Mouse (Mus musculus) gastrocnemius, adult 18-20 months (tissue): ENCODE measurements around the gene Hnrnpf. TPM values are rescaled to one million over a fixed set of nuclear protein-coding genes. Genes with fewer than 3 reads are reported as not detected.

Experiments used
- DNase-seq: peaks from one replicate; pipeline ENCODE4 v3.0.0; 2021; ENCODE audit warnings: low spot score
- total RNA-seq, 2 experiments: library from RNA; stranded (reverse); gene quantifications; 2 replicates each; pipeline ENCODE4 v1.2.3; 2021

The Hnrnpf gene
- total RNA-seq, 2 experiments from 2014 or later, result 83.2 to 106 TPM

DNA sequence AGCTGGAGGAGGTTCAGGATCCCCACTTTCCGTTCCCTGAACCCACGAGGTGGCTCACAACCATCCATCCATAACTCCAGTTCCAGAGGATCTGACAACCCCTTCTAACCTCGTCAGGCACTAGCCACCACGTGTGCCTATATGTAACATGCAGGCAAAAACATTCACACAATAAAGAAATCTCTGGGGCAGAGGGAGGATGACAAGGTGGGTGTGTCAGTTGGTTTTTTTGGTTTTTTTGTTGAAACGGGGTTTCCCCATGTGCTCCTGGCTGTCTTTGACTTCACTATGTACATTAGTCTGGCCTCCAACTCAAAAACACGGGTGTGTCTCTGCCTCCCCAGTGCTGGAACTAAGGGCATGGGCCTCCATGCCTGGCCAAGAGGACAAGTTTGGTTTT is 9.9 kb upstream of the Hnrnpf start:
- no peak for DNase-seq

DNA sequence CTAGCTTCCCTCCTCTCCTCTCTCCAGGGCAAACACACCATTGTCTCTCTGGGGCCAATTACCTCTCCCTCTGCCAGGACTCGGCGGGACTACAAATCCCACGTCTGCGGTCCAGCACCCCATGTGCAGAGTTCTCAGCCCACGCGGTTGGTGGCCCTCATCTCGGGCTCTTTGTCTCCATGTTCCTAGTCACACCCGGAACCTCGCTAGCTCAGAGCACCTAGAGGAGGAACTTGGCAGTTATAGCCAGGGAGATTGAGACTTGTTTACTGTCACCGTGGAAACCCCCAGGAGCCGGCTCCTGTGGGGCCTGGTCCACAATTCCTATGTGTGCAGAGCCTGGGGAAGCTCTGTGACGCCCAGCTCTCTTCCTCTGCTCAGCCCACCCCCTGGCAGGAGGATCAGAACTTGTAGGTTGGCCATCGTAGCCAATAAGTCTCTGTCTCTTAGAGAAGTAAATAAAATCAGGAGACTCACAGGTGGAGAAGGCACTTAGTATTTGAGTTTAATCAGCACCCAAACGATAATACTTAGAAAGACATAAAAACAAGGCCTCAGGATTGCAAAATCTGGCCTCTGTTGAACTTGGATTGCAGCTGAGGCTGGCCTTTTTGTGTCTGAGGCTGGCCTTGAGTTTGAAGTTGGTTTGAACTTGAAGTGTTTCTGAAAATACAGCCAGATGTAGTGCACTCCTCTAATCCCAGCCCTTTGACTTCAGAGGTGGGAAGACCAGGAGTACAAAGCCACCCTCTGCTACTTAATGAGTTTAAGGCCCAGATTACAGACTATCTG is 8.6 kb upstream of the Hnrnpf start:
- DNase-seq, result no peak

DNA sequence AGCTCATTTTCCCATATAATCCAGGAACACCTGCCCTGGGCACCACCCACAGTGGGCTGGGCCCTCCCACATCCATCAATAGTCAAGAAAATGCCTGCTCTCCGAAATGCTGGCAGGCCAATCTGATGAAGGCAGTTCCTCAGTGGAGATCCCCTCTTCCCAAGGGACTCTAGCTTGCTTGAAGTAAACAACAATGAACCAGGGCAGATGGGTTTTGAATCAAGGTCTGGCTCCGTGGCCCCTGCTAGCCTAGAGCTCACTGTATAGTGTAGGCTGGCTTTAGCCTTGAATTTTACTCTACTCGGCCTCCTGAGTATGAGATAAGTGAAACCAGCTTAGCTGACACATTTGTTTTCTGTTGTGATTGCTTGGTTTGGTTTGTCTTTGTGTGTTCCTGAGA is 7.7 kb upstream of the Hnrnpf start:
- no peak for DNase-seq

DNA sequence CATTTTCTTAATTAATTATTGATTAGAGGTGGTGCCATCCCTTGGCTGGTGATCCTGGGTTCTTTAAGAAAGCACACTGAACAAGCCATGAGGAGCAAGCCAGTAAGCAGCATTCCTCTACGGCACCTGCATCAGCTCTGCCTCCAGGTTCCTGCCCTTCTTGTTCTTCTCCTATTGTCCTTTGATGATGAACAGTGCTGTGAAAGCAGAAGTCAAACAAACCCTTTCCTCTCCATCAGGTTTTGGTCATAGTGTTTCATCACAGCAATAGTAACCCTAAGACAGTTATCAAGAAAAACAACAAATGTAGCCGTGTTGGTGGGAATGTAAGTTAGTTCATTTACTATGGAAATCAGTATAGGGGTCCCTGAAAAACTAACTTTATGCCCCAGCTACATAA is 6.7 kb upstream of the Hnrnpf start:
- no peak for DNase-seq

DNA sequence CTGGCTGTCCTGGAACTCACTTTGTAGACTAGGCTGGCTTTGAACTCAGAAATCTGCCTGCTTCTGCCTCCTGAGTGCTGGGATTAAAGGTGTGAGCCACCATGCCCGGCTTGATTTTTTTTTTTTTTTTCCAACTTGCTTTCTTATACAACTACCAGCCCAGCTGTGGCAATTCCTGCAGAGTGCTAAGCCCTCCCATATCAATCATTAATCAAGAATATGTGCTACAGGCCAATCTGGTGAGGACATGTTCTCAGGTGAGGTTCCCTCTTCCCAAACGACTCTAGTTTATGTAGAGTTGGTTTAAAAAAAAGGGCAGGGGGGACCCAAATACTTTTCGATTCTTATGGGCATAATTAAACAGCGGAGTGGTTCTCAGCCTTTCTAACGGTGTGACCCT is 2.3 kb upstream of the Hnrnpf start:
- DNase-seq, result no peak

DNA sequence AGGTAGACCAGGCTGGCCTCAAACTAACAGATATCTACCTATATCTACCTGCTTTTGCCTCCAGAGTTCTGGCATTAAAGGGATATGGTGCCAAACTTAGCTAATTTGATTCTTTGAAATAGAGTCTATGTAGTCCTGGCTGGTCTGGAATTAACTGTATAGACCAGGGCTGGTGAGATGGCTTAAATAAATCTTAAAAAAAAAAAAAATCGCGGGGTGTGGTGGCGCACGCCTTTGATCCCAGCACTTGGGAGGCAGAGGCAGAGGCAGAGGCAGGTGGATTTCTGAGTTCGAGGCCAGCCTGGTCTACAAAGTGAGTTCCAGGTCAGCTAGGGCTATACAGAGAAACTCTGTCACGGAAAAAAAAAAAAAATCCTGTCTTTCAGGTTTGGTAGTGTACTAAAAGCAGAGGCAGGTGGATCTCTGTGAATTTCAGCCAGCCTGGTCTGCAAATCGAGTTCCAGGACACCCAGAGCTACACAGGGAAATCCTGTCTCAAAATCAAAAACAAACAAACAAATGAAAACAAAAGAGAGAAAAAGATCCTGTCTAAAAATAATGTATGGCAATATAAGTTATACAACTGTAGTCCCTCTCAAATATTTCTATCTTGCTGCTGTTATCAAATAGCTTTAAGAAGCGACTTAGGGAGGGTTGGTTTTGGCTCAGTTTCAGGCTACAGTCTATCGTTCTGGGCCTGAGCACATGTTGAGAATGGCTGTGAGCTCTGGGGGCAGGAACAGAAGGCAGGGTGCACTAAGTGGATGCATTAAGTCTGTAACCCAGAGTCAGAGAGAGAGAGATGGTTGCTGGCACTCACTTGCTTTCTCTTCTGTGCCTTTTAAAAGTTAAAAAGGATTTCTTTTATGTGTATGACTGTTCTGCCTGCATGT is 1.6 kb downstream of the Hnrnpf start:
- DNase-seq, result no peak

DNA sequence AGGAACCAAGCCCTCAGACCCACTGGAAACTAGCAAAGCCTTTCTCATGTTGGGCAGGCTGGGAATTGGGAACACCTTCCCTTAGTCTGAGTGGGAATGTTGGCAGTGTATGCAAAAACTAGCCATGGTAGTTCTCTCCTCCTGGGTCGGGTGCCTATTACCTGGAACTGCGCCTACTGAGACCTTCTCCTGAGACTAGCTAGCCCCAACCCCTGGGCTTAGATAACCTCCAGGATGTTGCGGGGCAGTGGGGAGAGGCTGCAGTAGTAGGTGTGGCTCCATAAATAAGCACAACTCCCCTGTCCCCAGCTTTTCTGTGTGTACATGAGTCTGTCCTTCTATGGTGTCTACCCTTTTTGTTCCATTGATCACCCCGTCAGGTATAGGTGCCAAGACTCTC is 2.4 kb downstream of the Hnrnpf start:
- no peak for DNase-seq

DNA sequence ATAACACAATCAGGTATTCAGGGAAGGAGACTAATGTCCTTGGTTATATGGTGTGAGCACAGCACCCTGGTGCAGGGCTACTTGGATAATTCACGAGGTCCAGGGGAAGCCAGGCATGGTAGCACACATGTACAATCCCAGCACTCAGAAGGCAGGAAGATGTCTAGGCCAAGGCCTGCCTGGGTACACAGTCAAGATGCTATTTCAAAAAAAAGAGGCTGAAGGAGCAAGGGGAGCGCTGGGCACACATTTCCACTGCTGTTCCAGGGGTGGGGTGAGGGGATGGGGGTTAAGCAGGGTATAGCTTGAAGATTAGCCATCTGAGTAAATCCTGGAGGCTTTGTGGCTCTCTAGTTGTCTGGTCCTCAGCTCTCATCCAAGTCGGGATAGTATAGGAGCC is 3.7 kb downstream of the Hnrnpf start:
- DNase-seq, result no peak

DNA sequence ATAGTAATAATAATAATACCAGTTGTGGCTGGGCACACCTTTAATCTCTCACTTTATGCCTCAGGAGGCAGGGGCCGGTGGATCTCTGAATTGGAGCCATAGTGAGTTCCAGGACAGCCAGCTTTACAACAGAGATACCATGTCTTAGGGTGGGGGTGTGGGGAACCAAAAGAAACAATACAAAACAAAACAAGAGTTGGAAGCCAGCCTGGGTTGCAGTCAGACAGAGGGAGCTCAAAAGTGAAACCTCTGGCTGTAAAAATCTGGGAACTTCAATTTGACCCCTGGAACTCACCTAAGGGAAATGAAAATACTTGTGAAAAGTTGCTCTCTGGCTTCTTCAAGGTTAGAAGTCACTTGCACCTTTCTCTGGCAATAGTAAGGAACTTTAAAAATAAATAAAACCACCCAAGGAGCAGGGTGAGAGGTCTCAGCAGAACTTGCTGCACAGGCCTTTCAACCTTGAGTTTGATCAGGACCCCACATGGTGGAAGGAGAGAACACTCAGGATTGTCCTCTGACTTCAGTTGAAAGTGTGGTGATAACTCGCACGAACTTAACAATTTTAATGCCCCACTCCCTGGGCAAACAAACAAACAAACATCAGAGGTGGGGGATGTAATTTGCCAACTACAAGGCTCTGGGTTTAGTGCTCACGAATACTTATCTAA is 5.3 kb downstream of the Hnrnpf start:
- DNase-seq, result no peak

DNA sequence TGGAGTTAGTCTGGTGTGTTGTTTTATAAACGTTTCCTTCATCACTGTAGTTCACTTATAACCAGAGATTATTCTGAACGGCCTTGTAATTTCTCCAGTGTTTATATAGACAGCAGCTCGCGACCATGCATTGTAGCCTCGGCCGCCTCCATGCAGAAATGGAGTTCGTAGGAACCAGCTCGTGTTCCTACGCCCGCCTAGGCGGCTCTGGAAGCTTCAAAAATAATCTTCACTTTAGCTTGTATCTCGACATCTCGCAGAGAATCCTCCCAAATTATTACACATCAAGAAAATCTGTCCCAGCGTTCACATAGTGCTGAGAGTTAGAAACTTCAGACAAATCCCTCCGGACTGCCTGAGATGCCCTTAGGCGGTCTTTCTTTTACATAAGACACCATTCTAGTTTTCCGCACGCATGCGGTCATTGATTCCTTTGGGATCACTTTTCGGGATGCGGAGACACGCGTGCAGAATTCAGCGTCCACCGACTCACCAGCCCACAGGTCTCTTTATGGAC is 5.9 kb downstream of the Hnrnpf start:
- DNase-seq, result no peak

DNA sequence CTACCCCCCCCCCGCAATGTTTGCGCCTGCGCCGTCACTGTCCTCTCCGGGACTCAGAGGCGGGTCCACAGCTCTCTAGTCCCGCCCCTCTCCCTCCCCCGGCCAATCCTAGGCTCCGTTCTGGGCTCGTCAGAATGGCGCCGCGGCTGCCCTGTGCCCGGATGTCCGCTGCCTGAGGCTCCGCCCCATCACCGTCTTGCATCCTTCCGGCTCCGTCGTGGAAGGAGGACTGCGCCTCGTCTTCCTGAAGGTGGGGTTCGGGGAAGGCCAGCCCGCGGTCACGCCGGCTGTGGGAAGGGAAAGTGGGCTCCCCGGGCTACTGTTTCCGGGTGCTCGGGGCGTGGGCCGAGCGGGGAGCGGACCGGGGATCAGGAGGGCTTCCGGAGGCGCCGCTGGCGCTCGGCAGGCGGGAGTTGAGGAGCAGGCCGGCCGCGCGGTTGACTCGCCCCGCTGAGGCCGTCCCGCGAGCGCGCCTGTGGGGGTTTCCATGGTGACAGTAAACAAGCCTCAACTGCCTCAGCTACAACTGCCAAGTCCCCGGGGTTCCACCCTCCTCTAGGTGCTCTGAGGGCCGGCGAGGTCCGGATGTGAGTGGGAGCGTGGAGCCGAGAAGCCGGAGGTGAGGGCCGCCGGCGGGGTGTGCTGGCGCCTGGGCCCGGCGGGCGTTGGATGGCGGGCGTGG is 6.6 kb downstream of the Hnrnpf start:
- peak; percentile 97 for DNase-seq

DNA sequence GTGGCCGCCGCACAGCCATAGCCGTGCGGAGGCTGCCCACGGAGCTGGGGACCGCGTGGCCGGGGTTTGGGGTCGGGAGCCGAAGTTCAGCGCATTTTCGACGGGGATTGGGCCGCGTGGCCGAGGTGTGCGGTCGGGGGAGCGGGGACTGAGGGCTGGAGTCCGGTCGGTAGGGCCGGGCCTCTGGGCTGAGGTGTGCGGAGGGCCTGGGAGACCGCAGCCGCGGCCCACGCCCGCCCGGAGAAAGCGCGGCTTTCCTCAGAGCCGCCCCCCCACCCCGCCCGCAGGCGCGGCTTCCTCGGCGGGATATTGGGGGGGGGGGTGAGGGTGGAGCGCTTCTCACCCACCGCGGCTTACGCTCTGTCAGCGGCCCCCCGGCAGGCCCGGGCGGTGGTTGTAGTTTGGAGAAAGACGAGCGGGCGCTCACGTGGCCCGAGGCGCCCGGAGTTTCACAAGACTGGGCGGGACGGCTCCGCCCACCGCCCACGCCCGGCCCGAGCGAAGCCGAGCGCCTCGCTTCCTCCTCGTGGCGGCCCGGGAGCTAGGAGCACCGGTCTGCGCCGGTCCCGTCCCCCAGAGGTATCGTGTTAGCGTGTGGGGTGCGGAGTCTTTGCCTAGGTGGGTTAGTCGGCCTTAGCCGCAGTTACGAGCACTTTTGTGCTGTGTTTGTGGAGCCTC is 7.3 kb downstream of the Hnrnpf start:
- peak; percentile 82 for DNase-seq

DNA sequence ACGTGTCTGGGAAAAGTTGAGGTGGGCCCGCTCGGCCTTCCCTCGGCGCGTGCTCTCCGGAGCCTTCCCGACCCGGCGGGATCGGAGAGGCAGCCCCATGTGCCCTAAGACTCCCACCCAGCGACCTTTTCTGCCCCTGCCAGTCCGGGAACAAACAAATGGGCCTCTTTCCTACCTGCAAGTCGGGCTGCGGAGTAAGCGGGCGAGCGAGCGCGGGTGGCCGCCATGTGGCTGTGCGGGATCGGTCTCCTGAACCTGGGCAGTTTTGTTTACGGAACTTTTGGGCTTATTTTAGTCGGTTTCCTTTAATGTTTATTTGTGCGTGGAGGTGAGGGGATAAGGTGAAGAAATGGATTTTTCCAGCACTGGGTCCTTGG is 7.8 kb downstream of the Hnrnpf start:
- DNase-seq, result no peak

DNA sequence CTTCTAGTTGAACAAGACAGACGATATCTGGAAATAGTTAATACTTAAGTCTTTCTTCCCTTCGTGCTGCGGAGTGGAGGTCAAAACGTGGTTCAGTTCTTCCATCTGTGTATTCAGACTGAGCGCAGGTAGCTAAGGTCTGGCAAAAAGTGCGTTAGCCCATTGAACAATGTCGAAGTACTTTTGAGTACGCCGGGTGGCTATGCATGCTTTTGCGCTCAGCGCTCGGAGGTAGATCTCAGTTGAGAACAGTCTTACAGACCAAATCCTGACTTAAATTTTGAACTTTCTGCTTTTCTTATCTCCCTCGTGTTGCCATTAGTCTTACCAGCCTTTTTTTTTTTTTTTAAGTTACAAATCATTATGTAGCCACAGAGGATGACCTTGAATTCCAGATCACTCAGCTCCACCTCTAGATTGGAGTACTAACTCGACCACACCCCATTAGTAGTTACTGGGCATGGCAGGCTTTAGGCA is 8.3 kb downstream of the Hnrnpf start:
- DNase-seq, result no peak

DNA sequence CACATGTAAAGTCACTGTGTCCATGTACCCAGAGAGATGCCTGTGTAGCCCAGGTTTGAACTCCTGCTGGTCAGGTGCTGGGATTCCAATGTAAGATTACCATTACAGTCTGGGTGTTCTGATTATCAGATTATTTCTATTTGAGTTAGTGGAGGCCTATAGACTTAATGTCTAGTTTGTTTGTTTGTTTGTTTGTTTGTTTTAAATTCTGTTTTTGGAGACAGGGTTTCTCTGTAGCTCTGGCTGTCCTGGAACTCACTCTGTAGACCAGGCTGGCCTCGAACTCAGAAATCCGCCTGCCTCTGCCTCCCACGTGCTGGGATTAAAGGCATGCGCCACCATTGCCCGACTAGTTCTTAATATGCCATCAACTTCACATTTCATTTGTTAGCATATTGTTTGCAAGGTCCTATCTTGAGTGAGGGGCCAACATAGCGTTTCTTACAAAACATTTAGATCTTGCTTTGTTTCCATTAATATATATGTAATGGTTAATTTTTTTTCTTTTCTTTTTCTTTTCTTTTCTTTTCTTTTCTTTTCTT is 10.1 kb downstream of the Hnrnpf start:
- no peak for DNase-seq

DNA sequence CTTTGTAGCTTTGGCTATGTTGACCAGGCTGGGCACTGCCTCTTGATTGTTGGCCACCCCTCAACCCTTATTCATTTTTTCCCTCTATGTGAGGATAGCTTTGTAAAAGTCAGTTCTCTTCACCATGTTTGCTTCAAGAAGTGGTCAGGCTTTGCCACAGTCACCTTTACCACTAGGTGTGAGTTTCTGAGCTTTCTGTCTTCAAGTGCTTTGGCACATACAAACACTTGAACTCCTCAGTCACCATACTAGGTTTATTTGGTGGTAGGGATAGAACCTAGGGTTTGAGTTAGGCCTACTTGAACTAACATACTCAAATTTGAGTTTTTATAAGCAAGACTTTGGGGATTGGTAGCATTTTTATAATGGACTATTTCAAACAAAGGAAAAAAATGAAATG is 14.4 kb downstream of the Hnrnpf start:
- DNase-seq, result no peak

DNA sequence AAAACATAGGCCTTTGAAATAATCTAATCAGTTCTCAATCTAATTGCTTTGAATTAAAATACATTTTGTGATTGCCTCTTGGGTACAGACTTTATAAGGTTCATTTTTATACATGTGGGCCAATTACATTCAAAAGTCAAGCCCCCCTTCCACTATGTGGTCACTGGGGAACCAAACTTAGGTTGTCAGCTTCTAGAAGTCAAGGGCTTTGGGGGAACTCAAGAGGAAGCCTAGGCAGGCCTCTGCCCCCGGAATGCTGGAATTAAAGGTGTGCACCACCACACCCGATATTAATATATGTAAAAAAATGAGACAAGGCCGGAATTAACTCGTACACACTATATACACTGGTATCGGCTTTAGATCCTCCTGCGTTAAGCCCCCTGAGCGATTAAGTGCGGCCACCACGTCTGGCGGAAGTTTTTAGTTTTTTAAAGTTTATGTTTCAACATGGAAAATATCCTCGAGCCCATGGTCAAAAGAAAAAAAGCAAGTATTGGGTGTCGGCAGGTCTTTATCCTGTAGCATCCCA is 16.1 kb downstream of the Hnrnpf start:
- DNase-seq, result no peak

DNA sequence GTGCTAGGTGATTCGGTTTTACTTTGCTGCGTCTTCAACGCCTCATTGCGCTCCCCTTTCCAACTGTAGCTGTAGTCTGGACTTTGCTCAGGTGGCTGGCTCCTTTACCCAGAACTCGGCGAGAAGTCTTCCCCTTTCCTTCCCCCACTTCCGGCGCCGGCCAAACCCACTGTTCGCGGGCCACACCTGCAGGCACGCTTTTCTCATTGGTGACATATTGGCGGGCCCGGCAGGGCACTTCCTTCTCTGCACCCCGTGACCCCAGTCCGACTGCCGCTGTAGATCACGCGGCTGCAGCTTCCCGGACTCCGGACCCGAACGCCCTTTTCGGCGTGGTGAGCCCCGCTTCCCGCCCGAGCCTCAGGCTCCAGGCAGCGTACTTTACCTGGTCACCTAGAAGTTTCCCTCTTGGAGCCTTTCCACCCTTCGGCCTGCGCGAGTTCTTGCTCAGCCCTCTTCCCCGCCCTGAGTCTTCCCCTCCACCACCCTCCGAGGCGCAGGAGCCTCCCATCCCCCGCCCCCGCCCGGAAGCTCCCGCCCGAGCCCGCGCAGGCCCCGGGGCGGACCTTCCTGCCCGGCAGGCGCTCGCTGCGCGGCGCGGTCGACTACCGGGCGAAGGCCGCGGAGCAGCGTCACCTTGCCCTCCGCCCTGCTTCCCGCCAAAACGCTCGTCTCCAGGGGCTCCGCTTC is 16.8 kb downstream of the Hnrnpf start:
- peak; percentile 77 for DNase-seq

DNA sequence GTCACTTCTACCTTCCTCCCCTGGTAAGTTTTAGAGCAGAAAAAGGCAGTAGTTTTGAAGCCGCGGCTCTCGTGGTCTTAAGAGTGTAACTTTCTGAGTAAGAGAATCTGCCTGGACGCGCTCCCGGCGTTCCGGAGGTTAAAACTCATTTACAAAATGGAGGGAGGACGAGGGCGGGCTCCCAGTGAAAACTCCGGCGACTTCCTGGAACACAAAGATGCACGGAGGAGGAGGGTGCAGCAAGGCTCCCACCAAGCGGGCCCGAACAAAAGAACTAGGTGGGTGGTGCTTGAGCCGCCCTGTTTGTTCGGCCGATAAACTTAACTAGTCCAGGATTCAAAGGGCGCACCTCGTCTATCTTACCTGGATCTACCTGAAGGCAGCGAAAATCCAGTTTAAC is 17.5 kb downstream of the Hnrnpf start:
- peak; percentile 41 for DNase-seq

DNA sequence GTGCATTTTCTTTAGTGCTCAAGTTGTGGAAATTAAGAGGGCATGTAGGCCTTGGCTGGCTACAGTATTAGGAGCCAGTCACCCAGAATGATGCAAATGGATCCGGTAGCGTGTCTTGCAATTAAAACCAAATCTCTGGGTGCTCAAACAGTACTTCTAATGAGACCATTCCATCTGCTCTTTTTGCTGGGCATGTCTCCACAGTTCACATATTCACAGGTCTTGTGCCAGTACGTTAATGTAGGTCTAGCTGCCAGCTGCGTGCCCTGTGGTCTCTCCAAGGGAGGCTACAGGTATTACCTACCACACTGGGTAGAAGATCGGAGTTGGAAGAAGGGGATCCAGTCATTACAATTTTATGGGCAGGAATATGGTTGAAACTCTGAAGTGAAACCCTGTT is 17.9 kb downstream of the Hnrnpf start:
- DNase-seq, result no peak
